Mouse (Mus musculus) kidney, embryonic 16.5 days (tissue): ENCODE measurements around the gene Mrps18a. TPM values are rescaled to one million over a fixed set of nuclear protein-coding genes. Genes with fewer than 3 reads are reported as not detected.

Experiments
- ATAC-seq: fragments of 200-750 bp; cut with Nextera tagmentation; 2 replicates; pipeline ENCODE4 v1.8.0; 2017; ENCODE audit warnings: moderate TSS enrichment; ENCODE audit not compliant: low FRiP score, low TSS enrichment
- H3K27ac ChIP-seq: fragments of 300-500 bp; sonication (generic); 2 replicates; pipeline ENCODE4 v1.5.1; 2014; ENCODE audit warnings: low read length
- H3K27me3 ChIP-seq: fragments of 300-500 bp; sonication (generic); 2 replicates; pipeline ENCODE4 v1.6.1; 2014; ENCODE audit warnings: low read length, control low read depth, mixed read lengths; ENCODE audit not compliant: insufficient read depth
- H3K36me3 ChIP-seq: fragments of 300-500 bp; sonication (generic); 2 replicates; pipeline ENCODE4 v1.6.1; 2014; ENCODE audit warnings: low read length, control low read depth, mixed read lengths; ENCODE audit not compliant: insufficient read depth
- H3K4me1 ChIP-seq: fragments of 300-500 bp; sonication (generic); 2 replicates; pipeline ENCODE4 v1.6.1; 2014; ENCODE audit warnings: low read length, control low read depth, mixed read lengths; ENCODE audit not compliant: insufficient read depth
- H3K4me2 ChIP-seq: fragments of 300-500 bp; sonication (generic); replicated peaks from 2 replicates; pipeline ENCODE4 v1.6.1; 2014; ENCODE audit warnings: low read depth, low read length
- H3K4me3 ChIP-seq: fragments of 300-500 bp; sonication (generic); 2 replicates; pipeline ENCODE4 v1.5.1; 2014; ENCODE audit warnings: mild to moderate bottlenecking, low read length
- H3K9ac ChIP-seq: fragments of 300-500 bp; sonication (generic); replicated peaks from 2 replicates; pipeline ENCODE4 v1.6.1; 2014; ENCODE audit warnings: low read length
- H3K9me3 ChIP-seq: fragments of 300-500 bp; sonication (generic); 2 replicates; pipeline ENCODE4 v1.6.1; 2016; ENCODE audit warnings: low read length, control low read depth
- WGBS: fragments of 180-500 bp; shearing (Covaris S2); extraction: QIAGEN DNeasy Blood & Tissue Kit; methylation state at CpG from one replicate; pipeline ENCODE4 v1.1.7; 2014; 5-methylcytosine and 5-hydroxymethylcytosine counted together
- polyA plus RNA-seq: library from polyadenylated mRNA; unstranded; fragments of >200 nt; fragmentation: Nextera tagmentation; extraction: Ambion mirVana; gene quantifications from 2 replicates; pipeline ENCODE4 v1.2.1, GENCODE M21; 2015

Mrps18a gene
- polyA plus RNA-seq, 1 experiment from 2014 or later, result 162 TPM

GRCm38 (mm10) chr17:46132862-46133261 lies 22.1 kb downstream of the Mrps18a start:
- peaks cover 9% of the 10 kb centered on the region for H3K4me1 ChIP-seq
- ATAC-seq, result no peak
- no peaks in the 10 kb centered on the region for H3K27me3 ChIP-seq
- H3K4me3 ChIP-seq, result no peak overlapping the region
- peak overlapping the region; percentile 37; the same call in 1 of the 2 replicates for H3K27ac ChIP-seq
- H3K36me3 ChIP-seq, result peaks cover 15% of the 10 kb centered on the region
- WGBS, result 63% methylated on average over 8 of the region's 8 CpGs
- no peak overlapping the region for H3K4me2 ChIP-seq
- H3K9me3 ChIP-seq, result no peaks in the 10 kb centered on the region
- H3K9ac ChIP-seq, result no peak overlapping the region

GRCm38 (mm10) chr17:46138563-46139236 lies 27.9 kb downstream of the Mrps18a start:
- H3K9me3 ChIP-seq, result no peaks in the 10 kb centered on the region
- H3K9ac ChIP-seq, result no peak overlapping the region
- ATAC-seq, result no peak
- H3K36me3 ChIP-seq, result no peaks in the 10 kb centered on the region
- no peak overlapping the region for H3K4me3 ChIP-seq
- H3K4me2 ChIP-seq, result no peak overlapping the region
- no peak overlapping the region for H3K27ac ChIP-seq
- WGBS, result 75% methylated on average over 8 of the region's 8 CpGs
- peaks cover 5% of the 10 kb centered on the region for H3K4me1 ChIP-seq
- no peaks in the 10 kb centered on the region for H3K27me3 ChIP-seq

GRCm38 (mm10) chr17:46139872-46140271 lies 29.1 kb downstream of the Mrps18a start:
- no peak overlapping the region for H3K4me3 ChIP-seq
- H3K27ac ChIP-seq, result no peak overlapping the region
- H3K4me1 ChIP-seq, result peaks cover 12% of the 10 kb centered on the region
- H3K27me3 ChIP-seq, result no peaks in the 10 kb centered on the region
- WGBS, result 91% methylated on average over 3 of the region's 3 CpGs
- H3K4me2 ChIP-seq, result no peak overlapping the region
- no peaks in the 10 kb centered on the region for H3K36me3 ChIP-seq
- no peaks in the 10 kb centered on the region for H3K9me3 ChIP-seq
- ATAC-seq, result no peak
- no peak overlapping the region for H3K9ac ChIP-seq

- Histone ChIP-seq H3K36me3 (peaks cover 20% of the 10 kb centered on the region), H3K27me3 (no peaks in the 10 kb centered on the region), H3K27ac (no peak within 1 kb of the TSS), H3K9me3 (no peaks in the 10 kb centered on the region), H3K4me1 (peaks cover 12% of the 10 kb centered on the region), H3K9ac (peak within 1 kb of the TSS; percentile 68), H3K4me3 (peak within 1 kb of the TSS; percentile 62), H3K4me2 (peak within 1 kb of the TSS; percentile 95)
- ATAC-seq, result peak; percentile 98
- 4% methylated on average over 37 of the region's 37 CpGs for WGBS
Measured at GRCm38 (mm10) chr17:46143578-46144423, 33.0 kb downstream of the Mrps18a start, which contains the start of gene Rsph9. Rsph9 (minus strand) TSS chr17:46144216.

GRCm38 (mm10) chr17:46152847-46153782 lies 42.3 kb downstream of the Mrps18a start, which contains the start of gene Mad2l1bp:
Mad2l1bp (minus strand) TSS chr17:46153553.
- WGBS, result 4% methylated on average over 33 of the region's 33 CpGs
- H3K4me1 ChIP-seq, result peaks cover 6% of the 10 kb centered on the region; the same call in 1 of the 2 replicates
- ATAC-seq, result peak; percentile 88

GRCm38 (mm10) chr17:46154336-46154735 lies 43.5 kb downstream of the Mrps18a start:
- 93% methylated on average over 3 of the region's 3 CpGs for WGBS
- no peak overlapping the region for H3K27ac ChIP-seq

More at GRCm38 (mm10) chr17:46152847-46153782, 42.3 kb downstream of the Mrps18a start, which contains the start of gene Mad2l1bp:
- Histone ChIP-seq H3K9me3 (no peaks in the 10 kb centered on the region), H3K4me3 (peak within 1 kb of the TSS; percentile 80), H3K4me2 (peak within 1 kb of the TSS; percentile 83), H3K9ac (peak within 1 kb of the TSS; percentile 86), H3K27me3 (no peaks in the 10 kb centered on the region), H3K36me3 (peaks cover 18% of the 10 kb centered on the region), H3K27ac (peak within 1 kb of the TSS; percentile 71)

GRCm38 (mm10) chr17:46156680-46157079 lies 45.9 kb downstream of the Mrps18a start:
- Histone ChIP-seq H3K4me3 (no peak overlapping the region), H3K4me1 (peaks cover 15% of the 10 kb centered on the region), H3K9ac (no peak overlapping the region), H3K27me3 (no peaks in the 10 kb centered on the region), H3K36me3 (0 out of 2 replicates have a peak, but pooled peaks cover 1% of the 10 kb centered on the region), H3K9me3 (no peaks in the 10 kb centered on the region), H3K27ac (no peak overlapping the region), H3K4me2 (no peak overlapping the region)
- no peak for ATAC-seq
- WGBS, result 71% methylated on average over 5 of the region's 5 CpGs

More at GRCm38 (mm10) chr17:46154336-46154735, 43.5 kb downstream of the Mrps18a start:
- no peak overlapping the region for H3K4me2 ChIP-seq
- 0 out of 2 replicates have a peak, but pooled peaks cover 8% of the 10 kb centered on the region for H3K36me3 ChIP-seq
- H3K9ac ChIP-seq, result no peak overlapping the region
- peaks cover 7% of the 10 kb centered on the region for H3K4me1 ChIP-seq
- ATAC-seq, result no peak
- no peaks in the 10 kb centered on the region for H3K27me3 ChIP-seq
- no peak overlapping the region for H3K4me3 ChIP-seq
- no peaks in the 10 kb centered on the region for H3K9me3 ChIP-seq

- Histone ChIP-seq H3K9me3 (no peaks in the 10 kb centered on the region), H3K4me2 (no peak overlapping the region), H3K27me3 (no peaks in the 10 kb centered on the region), H3K4me3 (no peak overlapping the region), H3K4me1 (peaks cover 17% of the 10 kb centered on the region), H3K9ac (no peak overlapping the region), H3K36me3 (no peaks in the 10 kb centered on the region), H3K27ac (no peak overlapping the region)
- WGBS, result 74% methylated on average over 8 of the region's 8 CpGs
- ATAC-seq, result no peak
Measured at GRCm38 (mm10) chr17:46157131-46157530, 46.3 kb downstream of the Mrps18a start.

GRCm38 (mm10) chr17:46159236-46159635 lies 48.5 kb downstream of the Mrps18a start:
- Histone ChIP-seq H3K4me1 (peaks cover 26% of the 10 kb centered on the region), H3K4me2 (no peak overlapping the region), H3K27ac (no peak overlapping the region; the same call in 1 of the 2 replicates), H3K27me3 (no peaks in the 10 kb centered on the region), H3K9ac (no peak overlapping the region), H3K4me3 (no peak overlapping the region), H3K36me3 (peaks cover 7% of the 10 kb centered on the region), H3K9me3 (no peaks in the 10 kb centered on the region)
- WGBS, result 55% methylated on average over 2 of the region's 2 CpGs
- ATAC-seq, result no peak
